Mouse (Mus musculus) monocyte, adult 2 months (primary cell): Measurements from ENCODE around the gene Gm9046.
"Not testable (repeated sequence)": the region's sequence is repeated elsewhere in the genome, so short reads cannot be mapped to it uniquely, and the experiment has no call there.

ENCODE experiments used
- DNase-seq, 2 experiments: peaks; one replicate each; pipeline ENCODE4 v3.0.0; 2022; ENCODE audit warnings: low spot score in 2 of 2, low read depth in 1 of 2

The Gm9046 gene

DNA sequence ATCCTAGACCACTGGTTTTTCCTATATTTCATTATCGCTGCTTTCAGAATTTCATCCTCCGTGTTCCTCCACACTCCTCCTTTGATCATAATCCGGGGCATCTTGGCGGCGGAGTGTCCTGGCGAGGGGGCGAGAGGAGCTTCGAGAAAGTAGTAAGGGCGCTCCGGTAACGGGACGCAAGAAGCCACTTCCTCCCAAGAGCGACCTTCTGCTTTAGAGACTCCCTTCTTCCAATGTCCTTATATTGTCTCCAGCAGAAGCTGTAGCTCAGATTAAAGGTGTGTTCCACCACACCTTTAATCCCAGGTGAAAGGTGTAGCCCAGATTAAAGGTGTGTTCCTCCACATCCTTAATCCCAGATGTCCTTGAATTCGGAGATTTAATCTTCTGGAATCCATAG is at the start of gene Gm9046:
Gm9046 (minus strand) TSS at position 101 of the 400 bp plus-strand sequence.
- not testable (repeated sequence) for DNase-seq

DNA sequence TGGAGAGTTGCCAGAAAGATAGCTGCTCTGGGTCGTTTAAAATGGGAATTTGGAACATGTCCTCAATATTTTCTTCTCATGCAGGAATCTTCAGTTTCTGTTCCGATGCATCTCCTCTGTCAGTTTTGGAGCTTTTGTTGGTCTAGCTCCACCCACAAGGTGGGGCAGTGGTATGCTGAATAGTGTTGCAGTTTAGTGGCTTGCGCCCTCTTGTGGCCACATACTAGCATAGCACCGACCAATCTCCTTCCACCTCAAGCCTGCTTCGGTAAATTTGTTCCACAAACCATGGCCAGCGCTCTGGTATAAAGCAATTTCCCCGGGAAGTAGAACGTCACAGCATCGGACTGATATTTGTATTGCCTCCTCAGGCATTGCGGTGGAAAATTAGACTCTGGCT is 27.4 kb upstream of the Gm9046 start:
- peak; percentile 42 to 71 for DNase-seq

DNA sequence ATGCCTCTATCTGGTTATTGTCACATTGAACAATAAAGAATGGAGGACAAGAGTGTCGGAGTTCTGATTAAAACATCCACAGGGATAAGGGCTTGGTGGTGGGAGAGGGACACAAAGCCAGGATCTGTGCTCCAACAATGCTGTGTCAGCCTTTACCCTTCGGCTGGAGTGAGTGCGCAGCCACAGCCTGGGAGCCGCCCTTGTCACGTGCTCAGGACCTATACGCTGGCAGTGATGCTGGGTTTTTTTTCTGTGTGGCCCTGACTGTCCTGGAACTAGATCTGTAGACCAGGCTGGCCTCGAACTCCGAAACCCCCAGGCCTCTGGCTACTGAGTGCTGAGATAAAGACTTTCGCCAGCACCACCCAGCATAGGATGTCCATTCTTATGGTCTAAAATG is 26.5 kb upstream of the Gm9046 start:
- DNase-seq, result no peak

DNA sequence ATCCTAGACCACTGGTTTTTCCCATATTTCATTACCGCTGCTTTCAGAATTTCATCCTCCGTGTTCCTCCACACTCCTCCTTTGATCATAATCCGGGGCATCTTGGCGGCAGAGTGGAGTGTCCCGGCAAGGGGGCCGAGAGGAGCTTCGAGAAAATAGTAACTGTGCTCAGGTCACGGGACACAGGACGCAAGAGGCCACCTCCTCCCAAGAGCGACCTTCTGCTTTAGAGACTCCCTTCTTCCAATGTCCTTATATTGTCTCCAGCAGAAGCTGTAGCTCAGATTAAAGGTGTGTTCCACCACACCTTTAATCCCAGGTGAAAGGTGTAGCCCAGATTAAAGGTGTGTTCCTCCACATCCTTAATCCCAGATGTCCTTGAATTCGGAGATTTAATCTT is 10.9 kb upstream of the Gm9046 start, which contains the start of gene Gm9049:
Gm9049 (minus strand) TSS at position 101 of the 400 bp plus-strand sequence.
- not testable (repeated sequence) for DNase-seq

DNA sequence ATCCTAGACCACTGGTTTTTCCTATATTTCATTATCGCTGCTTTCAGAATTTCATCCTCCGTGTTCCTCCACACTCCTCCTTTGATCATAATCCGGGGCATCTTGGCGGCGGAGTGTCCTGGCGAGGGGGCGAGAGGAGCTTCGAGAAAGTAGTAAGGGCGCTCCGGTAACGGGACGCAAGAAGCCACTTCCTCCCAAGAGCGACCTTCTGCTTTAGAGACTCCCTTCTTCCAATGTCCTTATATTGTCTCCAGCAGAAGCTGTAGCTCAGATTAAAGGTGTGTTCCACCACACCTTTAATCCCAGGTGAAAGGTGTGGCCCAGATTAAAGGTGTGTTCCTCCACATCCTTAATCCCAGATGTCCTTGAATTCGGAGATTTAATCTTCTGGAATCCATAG is 5.5 kb upstream of the Gm9046 start, which contains the start of gene Gm9048:
Gm9048 (minus strand) TSS at position 101 of the 400 bp plus-strand sequence.
- DNase-seq, result not testable (repeated sequence)

DNA sequence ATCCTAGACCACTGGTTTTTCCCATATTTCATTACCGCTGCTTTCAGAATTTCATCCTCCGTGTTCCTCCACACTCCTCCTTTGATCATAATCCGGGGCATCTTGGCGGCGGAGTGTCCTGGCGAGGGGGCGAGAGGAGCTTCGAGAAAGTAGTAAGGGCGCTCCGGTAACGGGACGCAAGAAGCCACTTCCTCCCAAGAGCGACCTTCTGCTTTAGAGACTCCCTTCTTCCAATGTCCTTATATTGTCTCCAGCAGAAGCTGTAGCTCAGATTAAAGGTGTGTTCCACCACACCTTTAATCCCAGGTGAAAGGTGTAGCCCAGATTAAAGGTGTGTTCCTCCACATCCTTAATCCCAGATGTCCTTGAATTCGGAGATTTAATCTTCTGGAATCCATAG is 5.3 kb downstream of the Gm9046 start, which contains the start of gene Gm9045:
Gm9045 (minus strand) TSS at position 101 of the 400 bp plus-strand sequence.
- DNase-seq, result not testable (repeated sequence)

DNA sequence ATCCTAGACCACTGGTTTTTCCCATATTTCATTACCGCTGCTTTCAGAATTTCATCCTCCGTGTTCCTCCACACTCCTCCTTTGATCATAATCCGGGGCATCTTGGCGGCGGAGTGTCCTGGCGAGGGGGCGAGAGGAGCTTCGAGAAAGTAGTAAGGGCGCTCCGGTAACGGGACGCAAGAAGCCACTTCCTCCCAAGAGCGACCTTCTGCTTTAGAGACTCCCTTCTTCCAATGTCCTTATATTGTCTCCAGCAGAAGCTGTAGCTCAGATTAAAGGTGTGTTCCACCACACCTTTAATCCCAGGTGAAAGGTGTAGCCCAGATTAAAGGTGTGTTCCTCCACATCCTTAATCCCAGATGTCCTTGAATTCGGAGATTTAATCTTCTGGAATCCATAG is 10.7 kb downstream of the Gm9046 start, which contains the start of gene Gm9044:
Gm9044 (minus strand) TSS at position 101 of the 400 bp plus-strand sequence.
- DNase-seq, result not testable (repeated sequence)

DNA sequence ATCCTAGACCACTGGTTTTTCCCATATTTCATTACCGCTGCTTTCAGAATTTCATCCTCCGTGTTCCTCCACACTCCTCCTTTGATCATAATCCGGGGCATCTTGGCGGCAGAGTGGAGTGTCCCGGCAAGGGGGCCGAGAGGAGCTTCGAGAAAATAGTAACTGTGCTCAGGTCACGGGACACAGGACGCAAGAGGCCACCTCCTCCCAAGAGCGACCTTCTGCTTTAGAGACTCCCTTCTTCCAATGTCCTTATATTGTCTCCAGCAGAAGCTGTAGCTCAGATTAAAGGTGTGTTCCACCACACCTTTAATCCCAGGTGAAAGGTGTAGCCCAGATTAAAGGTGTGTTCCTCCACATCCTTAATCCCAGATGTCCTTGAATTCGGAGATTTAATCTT is 16.2 kb downstream of the Gm9046 start, which contains the start of gene Gm9040:
Gm9040 (minus strand) TSS at position 101 of the 400 bp plus-strand sequence.
- not testable (repeated sequence) for DNase-seq

DNA sequence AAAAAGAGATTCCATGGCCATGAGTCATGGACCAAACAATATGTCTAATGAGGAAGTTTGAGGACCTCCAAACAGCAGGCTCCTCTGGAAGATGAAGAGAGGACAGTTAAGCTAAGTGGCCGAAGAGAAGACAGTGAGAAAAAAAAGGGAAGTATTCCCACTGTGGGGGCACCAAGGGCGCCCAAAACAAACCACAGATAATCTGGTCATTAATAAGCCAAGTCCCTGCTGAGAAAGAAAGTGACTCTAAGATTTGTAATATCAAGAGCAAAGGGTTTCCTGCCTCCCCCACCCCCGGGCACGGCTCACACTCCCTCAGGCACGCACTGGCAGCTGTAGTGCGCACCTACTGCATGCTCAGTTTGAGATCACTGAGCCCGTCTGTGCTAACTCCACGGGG is 24.0 kb downstream of the Gm9046 start:
- no peak for DNase-seq

DNA sequence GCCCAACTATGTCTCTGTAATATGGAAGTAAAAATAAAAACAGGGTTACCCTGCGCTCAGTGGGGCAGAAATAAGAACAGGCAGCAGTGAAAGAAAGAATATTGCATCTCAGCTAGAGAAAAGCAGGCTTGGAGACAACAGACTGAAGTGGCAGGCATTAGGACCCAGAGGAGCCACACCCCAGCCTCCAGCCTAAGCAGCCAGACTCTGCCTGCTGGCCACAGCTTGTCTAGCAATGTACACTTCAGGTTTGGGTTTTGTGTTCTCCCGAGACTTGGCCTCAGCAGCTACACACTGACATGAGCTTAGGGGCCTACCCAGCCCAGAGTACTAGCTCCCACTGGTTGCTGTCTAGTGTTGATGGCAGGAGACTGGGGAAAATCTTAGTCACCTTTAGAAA is 40.9 kb downstream of the Gm9046 start:
- DNase-seq, result not testable (repeated sequence)

DNA sequence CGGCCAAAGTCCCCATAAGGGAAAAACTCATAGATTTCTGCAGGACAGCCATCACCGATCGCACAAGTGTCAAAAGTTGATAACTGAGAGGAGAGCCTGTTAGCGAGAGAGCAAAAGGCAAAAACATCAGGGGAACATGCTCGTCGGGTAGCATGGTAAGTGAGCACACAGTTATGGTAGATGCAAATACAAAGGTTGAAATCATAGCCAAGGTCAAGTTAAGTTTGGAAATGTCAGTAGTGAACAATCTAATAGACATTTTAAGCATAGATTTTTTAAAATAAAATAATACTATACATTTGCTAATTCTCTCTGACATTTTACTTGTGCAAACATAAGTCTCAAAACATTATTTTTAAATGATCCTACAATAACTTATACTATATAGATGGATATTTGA is 48.1 kb downstream of the Gm9046 start, which contains the start of gene Iltifb:
Iltifb (minus strand) TSS at position 101 of the 400 bp plus-strand sequence.
- DNase-seq, result no peak
